Mouse (Mus musculus) subcutaneous adipose tissue, adult 2 months (tissue): ENCODE results near the gene Irak2. TPM values are rescaled to one million over a fixed set of nuclear protein-coding genes. Genes with fewer than 3 reads are reported as not detected.

Experiments
- polyA plus RNA-seq: library from polyadenylated mRNA; depleted of rRNA; stranded (reverse); fragments of >200 nt; gene quantifications from 2 replicates; pipeline ENCODE4 v1.2.3, GENCODE M21; 2012; ENCODE audit warnings: low replicate concordance; rRNA removed

Gene Irak2
- polyA plus RNA-seq, result 47.6 and 86.4 TPM in 2 replicates

GRCm38 (mm10) chr6:113638302-113639040 lies at the start of gene Irak2:
TSS of gene Irak2 (plus strand) at chr6:113638467.

GRCm38 (mm10) chr6:113600543-113601139 lies 37.6 kb upstream of the Irak2 start, which contains the start of gene Fancd2os:
TSS of gene Fancd2os (minus strand) at chr6:113600715.

GRCm38 (mm10) chr6:113604432-113605223 lies 33.6 kb upstream of the Irak2 start, which contains the start of gene Brk1:
TSS of gene Brk1 (plus strand) at chr6:113604772.

GRCm38 (mm10) chr6:113623941-113624751 lies 14.1 kb upstream of the Irak2 start, which contains the start of gene Vhl:
TSS of gene Vhl (plus strand) at chr6:113623959.

GRCm38 (mm10) chr6:113696582-113697221 lies 58.4 kb downstream of the Irak2 start, which contains the start of gene Tatdn2:
TSS of gene Tatdn2 (plus strand) at chr6:113697050.

GRCm38 (mm10) chr6:113719878-113720277 lies 81.6 kb downstream of the Irak2 start, which contains the start of gene Ghrl:
TSS of gene Ghrl (minus strand) at chr6:113719880.

GRCm38 (mm10) chr6:113740236-113741217 lies 102.3 kb downstream of the Irak2 start, which contains the start of gene Sec13:
TSS of gene Sec13 (minus strand) at chr6:113740743.

Other genes with a start within 250 kb of the Irak2 start
- gene Ttll3, start 249.2 kb upstream of the Irak2 start, polyA plus RNA-seq, result 6.0 and 11.1 TPM in 2 replicates
- gene Rpusd3, start 219.1 kb upstream of the Irak2 start, polyA plus RNA-seq, result 60.9 and 97.5 TPM in 2 replicates
- 1,367 and 6,336 TPM in 2 replicates for gene Cidec, start 202.7 kb upstream of the Irak2 start, polyA plus RNA-seq
- gene Jagn1, start 195.9 kb upstream of the Irak2 start, polyA plus RNA-seq, result 90.4 and 99.5 TPM in 2 replicates
- gene Il17re, start 180.0 kb upstream of the Irak2 start, polyA plus RNA-seq, result 10.3 and 39.0 TPM in 2 replicates
- 62.5 and 102 TPM in 2 replicates for gene Il17rc, start 167.0 kb upstream of the Irak2 start, polyA plus RNA-seq
- gene Creld1, start 155.2 kb upstream of the Irak2 start, polyA plus RNA-seq, result 31.6 and 59.5 TPM in 2 replicates
- 0.12 TPM in 1 of 2 replicates, not detected in the other for gene Prrt3, start 136.5 kb upstream of the Irak2 start, polyA plus RNA-seq
- gene Emc3, start 106.8 kb upstream of the Irak2 start, polyA plus RNA-seq, result 74.0 and 95.2 TPM in 2 replicates
- gene Fancd2, start 106.8 kb upstream of the Irak2 start, polyA plus RNA-seq, result 0.40 and 2.9 TPM in 2 replicates
- gene Fancd2os, start 37.8 kb upstream of the Irak2 start, polyA plus RNA-seq, result not detected in 2 replicates
- 198 and 229 TPM in 2 replicates for gene Brk1, start 33.7 kb upstream of the Irak2 start, polyA plus RNA-seq
- gene Vhl, start 14.5 kb upstream of the Irak2 start, polyA plus RNA-seq, result 32.8 and 40.6 TPM in 2 replicates
- 32.3 and 38.4 TPM in 2 replicates for gene Tatdn2, start 58.6 kb downstream of the Irak2 start, polyA plus RNA-seq
- 0.14 and 0.21 TPM in 2 replicates for gene Ghrl, start 81.4 kb downstream of the Irak2 start, polyA plus RNA-seq
- gene Sec13, start 102.3 kb downstream of the Irak2 start, polyA plus RNA-seq, result 197 and 199 TPM in 2 replicates